Mouse (Mus musculus) olfactory bulb, adult 2 months (tissue): ENCODE results near the gene Bri3bp.

Experiments
- CTCF ChIP-seq: fragments of 200-500 bp; IDR thresholded peaks from 2 replicates; pipeline ENCODE4 v1.5.1; 2012; ENCODE audit warnings: low read depth, mild to moderate bottlenecking, low read length, moderate library complexity; ENCODE audit not compliant: insufficient read depth
- POLR2A ChIP-seq: fragments of 200-500 bp; IDR thresholded peaks from 2 replicates; pipeline ENCODE4 v1.6.1; 2012; ENCODE audit warnings: mild to moderate bottlenecking, low read depth, low read length, moderate library complexity; ENCODE audit not compliant: insufficient read depth

DNA sequence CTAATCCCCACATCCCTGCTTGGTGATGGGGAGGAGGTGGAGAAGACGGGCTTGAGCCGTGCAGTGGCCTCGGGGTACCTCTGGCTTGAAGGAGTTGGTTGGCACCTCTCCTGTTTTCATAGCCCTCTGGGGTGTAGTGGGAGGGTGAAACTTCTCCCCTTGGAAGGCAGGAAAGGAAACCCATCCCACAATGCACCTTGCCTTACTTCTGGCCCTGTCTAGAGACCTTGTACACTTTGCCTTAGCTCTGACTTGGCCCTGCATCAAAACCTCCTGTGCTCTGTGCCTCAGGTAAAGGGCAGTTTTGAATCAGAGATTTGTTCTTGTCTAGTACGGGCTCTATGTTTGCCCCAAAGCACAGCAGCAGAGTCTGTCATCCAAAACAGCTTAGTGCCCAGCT is 29.3 kb downstream of the Bri3bp start:
- TF ChIP-seq POLR2A = no peak
- no peak for TF ChIP-seq CTCF
